Mouse (Mus musculus): Measurements from ENCODE around the gene Itpkb.

- TF ChIP-seq EP300 (IDR thresholded peaks at IDR 0.05; ENCODE audit: low read depth) (no peak), CTCF (IDR thresholded peaks at IDR 0.05; ENCODE audit: low read depth) (no peak)
These were observed 40.5 kb upstream of the Itpkb start for GRCm38 (mm10) chr1:180289788-180290187.
